Mouse (Mus musculus) thymus, postnatal 25 days (tissue): ENCODE measurements around the gene Cnksr3.

ENCODE experiments used
- DNase-seq: peaks from one replicate; pipeline ENCODE4 v3.0.0; 2022

Gene Cnksr3

DNA sequence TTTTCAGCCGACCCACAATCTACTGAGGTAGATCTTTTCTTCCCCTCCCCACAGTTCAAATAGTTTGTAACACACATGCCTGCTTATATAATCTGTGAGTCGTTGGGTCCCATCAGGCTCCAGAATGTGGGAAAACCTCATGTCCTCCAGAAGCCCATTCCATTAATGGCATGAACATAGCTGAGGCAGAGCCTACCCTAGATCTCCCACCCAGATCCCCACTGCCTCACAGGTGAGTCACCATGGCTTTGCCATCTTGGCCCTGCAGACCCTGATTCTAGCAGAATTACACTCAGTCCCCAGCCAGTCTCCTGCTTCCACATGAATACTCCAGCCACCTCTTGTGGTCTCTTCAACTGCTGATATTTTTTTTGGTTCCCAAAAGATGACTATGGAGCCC, 136.4 kb downstream of the Cnksr3 start:
- no peak for DNase-seq

DNA sequence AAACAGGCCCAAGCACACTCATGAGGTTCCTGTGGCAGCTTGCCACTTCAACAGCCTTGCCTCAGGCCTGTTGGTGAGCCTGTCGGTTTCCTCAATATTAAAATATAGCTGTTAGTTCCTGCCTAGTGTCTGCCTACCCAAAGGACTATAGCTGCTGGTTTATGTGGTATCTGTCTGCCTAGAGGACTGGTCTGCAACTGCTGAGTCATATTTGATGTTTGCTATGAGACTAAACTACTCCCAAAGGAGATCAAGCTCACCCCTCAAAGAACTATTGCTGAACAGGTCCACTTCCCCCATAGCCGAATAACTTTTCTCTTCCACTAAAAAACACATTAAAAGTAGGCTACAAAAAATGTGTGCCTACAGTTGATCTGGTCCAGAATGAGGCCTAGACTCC, 137.8 kb downstream of the Cnksr3 start:
- no peak for DNase-seq

DNA sequence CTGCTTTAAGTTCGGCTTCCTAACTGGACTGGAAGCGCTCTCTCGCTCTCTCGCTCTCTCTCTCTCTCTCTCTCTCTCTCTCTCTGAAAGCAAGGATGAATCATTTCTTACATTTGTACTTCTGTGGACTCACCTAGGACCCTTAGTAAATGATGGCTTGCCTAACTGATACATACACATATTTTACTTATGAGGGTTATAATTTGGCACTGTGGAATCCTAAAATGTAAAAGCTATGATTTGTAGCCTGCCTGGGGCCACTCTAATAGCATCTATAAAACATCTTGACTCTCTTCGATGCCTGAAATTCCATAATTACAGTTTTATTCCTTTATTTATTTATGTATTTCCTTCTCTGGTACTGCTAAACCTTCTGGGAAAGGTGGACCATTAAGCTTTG, 141.1 kb downstream of the Cnksr3 start:
- no peak for DNase-seq

DNA sequence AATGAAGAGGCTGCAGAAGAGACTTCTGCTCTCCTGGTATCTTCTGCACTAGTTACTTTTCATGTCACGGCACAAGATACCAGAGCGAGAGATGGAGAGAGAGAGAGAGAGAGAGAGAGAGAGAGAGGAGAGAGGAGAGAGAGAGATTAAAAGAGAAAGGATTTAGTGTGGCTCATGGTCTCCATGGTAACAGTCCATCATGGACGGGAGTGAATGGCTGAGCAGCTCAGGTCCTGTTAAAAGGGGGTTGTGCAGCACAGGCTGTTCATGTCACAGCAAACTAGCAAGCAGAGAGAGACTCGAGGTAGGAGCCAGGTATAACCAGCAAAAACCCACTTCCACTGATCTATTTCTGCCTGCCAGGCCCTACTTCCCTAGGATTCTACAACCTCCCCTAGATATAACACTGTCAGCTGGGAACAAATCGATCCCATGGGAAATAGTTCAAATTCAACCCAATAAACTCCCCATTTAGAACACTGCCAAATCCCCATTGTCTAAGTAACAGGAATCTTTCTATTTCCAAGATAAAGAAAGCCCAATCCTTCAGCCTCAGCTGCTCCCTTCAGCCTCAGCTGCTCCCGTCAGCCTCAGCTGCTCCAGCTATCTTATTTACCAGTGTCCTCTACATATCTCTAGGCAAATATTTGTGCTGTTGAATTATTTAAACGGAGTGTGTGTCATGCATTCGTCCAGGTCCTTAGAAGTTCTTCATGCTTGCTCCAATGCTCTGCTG, 141.8 kb downstream of the Cnksr3 start:
- no peak for DNase-seq

- no peak for DNase-seq
Measured at GRCm38 (mm10) chr10:7069090-7069489, 142.9 kb downstream of the Cnksr3 start.
